Mouse (Mus musculus) spleen, adult 2 months (tissue): ENCODE results near the gene Pip5k1c.

Source experiments
- CTCF ChIP-seq: fragments of 200-500 bp; IDR thresholded peaks from 2 replicates; pipeline ENCODE4 v1.5.1; 2011; ENCODE audit warnings: mild to moderate bottlenecking, inconsistent platforms; ENCODE audit not compliant: insufficient read depth, insufficient read length, insufficient replicate concordance; ENCODE audit errors: extremely low read depth
- POLR2A ChIP-seq: fragments of 200-500 bp; IDR thresholded peaks from 2 replicates; pipeline ENCODE4 v1.6.1; 2011; ENCODE audit warnings: low read depth, low read length, inconsistent platforms

- TF ChIP-seq CTCF (no peak), POLR2A (no peak)
Observed at GRCm38 (mm10) chr10:81358841-81359240, 66.1 kb downstream of the Pip5k1c start.
